Mouse (Mus musculus): ENCODE data around the gene Gtf2e1. TPM values are rescaled to one million over a fixed set of nuclear protein-coding genes. Genes with fewer than 3 reads are reported as not detected.
A peak's percentile ranks its signal among the peaks of the same experiment; 100 is the strongest.

Gene Gtf2e1
- 47.5 and 49.5 TPM in 2 replicates for polyA plus RNA-seq (2016; fragmentation: Nextera tagmentation; extraction: Ambion mirVana)

DNA sequence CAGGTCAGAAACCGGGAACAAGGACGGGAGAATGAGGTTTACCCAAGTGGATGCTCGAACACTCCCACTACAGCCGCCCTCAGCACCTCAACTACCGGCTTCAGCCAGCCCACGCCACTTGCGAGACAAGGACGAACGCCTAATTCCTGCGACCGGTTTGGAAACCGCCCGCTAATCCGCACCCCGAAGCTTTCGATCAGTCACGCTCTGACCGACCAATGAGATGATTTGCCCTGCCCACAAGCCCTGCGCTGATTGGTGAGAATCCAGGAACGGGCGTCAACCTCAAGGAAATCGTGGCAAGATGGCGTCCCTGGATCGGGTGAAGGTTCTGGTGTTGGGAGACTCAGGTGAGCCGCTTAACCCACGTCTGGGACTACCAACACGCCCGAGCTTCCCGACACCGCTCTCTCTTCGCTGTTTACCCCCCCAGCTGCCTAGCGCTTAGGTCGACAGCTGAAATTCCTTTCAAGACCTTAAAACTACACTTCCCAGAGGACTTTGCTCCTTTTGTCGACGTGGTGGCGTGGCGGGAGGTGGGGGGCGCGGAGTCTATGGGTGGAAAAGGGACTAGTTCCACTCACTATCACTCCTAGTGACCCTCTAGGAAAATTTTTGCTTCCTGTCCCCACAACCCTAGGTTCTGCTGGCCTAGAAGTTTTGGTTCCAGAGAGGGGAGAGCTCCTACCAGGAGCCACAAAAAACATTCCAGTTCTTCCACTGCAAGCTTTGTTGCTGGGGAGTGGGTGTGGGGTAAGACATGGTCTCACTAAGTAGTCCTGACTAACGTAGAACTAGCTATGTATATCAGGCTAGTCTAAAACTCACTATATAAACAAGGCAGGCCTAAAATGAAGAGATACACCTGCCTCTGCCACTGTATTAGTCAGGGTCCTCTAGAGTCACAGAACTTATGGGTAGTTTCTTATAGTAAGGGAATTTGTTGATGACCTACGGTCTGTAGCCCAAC is at the start of gene Gtf2e1, which contains the start of gene Rabl3:
TSS of gene Gtf2e1 (minus strand) at position 179 of the 970 bp plus-strand sequence.
TSS of gene Rabl3 (plus strand) at position 275 of the 970 bp plus-strand sequence.
- WGBS = 2% methylated on average over 41 of the region's 41 CpGs
- peaks cover 23% of the 10 kb centered on the region for H3K4me1 ChIP-seq (replicated peaks)
- DNase-seq (ENCODE audit: low spot score) = peak; percentile 96
- H3K27ac ChIP-seq = peak within 1 kb of the TSS; percentile 99
- H3K4me3 ChIP-seq = peak within 1 kb of the TSS; percentile 90
- H3K27me3 ChIP-seq (ENCODE audit: insufficient read depth, poor library complexity, severe bottlenecking) = no peaks in the 10 kb centered on the region
- H3K9me3 ChIP-seq = no peaks in the 10 kb centered on the region
- peaks cover 20% of the 10 kb centered on the region for H3K36me3 ChIP-seq

DNA sequence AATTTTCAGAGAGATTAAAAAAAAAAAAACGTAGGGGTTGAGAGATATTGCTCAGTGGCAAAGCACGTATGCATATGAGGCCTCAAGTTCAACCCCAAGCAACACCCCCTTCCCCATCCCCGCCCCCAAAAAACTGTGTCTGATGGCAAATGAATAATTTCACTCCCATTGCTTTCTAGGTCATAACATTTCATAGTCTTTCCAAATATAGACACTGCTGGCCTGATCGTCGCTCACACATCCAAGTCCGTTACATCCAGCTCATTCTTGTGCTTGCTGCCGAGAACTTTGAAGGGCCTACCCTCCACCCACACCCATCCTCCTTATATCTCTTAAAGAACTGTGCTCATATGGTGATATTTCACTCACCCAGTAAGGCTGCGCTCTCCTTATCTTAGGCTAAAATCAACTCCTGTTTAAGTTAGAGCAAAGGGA is 45.6 kb upstream of the Gtf2e1 start:
- peaks cover 49% of the 10 kb centered on the region for H3K4me1 ChIP-seq (replicated peaks)
- H3K9me3 ChIP-seq = no peaks in the 10 kb centered on the region
- 53% methylated on average over 8 of the region's 8 CpGs for WGBS
- no peaks in the 10 kb centered on the region for H3K36me3 ChIP-seq
- H3K4me3 ChIP-seq = peak overlapping the region; percentile 45; the same call in 1 of the 2 replicates
- DNase-seq (ENCODE audit: low spot score) = no peak
- H3K27me3 ChIP-seq (ENCODE audit: insufficient read depth, poor library complexity, severe bottlenecking) = no peaks in the 10 kb centered on the region
- H3K27ac ChIP-seq = peak overlapping the region; percentile 91

DNA sequence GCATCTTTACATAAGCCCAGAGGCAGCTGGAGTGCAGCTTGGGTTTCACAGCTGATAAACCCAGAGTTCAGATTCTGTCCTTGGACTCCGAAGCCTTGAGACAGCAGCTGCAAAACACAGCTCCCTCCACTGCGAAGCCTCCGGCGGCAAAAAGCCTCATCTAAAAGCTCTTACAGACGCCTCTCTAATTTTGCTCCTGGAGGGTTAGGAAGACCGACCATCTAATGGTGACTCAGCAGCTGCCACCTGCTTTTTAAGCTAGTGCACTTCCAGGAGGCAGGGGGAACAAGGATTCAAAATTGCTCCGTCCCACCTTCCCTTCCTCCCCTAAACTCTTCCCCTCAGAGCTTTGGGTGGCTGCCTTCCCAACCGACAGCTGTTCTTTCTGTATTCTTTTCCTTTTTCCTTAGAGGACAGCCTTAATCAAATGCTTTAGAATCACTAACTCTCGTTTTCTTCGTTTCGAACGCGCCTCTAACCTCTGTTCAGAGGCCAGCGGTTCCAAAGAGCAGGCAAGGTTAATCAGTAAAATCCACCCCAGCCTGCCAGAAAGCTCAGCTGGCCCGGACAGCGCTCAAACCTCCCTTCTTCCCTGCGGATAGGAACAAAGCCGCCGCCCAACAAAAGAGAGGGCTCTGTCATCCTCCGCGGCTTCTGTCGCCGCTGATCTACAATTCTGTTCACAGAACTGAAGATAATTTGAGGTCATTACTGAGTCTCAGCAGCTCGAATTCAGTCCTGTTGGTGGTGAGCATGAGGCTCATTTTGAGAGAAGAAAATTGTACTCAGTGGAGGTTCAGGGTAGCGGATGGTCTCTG is 44.8 kb upstream of the Gtf2e1 start:
- H3K36me3 ChIP-seq = no peaks in the 10 kb centered on the region
- peak overlapping the region; percentile 45 for H3K4me3 ChIP-seq
- H3K4me1 ChIP-seq (replicated peaks) = peaks cover 49% of the 10 kb centered on the region
- peak; percentile 86 for DNase-seq (ENCODE audit: low spot score)
- no peaks in the 10 kb centered on the region for H3K9me3 ChIP-seq
- WGBS = 3% methylated on average over 25 of the region's 25 CpGs
- no peaks in the 10 kb centered on the region for H3K27me3 ChIP-seq (ENCODE audit: insufficient read depth, poor library complexity, severe bottlenecking)
- H3K27ac ChIP-seq = peak overlapping the region; percentile 91

DNA sequence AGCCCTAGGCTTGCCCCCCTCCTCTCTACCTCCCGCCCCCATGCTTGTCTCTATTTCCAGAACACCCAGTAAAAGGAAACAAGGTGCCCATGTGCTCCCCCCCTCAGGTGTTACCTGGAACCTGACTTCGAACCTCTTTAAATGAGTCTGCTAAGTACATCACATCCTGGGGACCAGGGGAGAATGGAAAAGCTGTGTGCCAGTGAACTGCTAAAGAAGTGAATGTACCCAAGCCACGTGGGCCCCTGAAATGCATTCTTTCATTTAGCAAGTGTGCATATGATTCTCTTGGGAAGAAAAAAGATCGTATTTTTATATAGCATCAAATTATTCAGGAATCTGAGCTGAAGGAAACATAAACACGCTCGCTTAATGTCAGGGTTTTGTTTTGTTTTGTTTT is 44.2 kb upstream of the Gtf2e1 start:
- no peaks in the 10 kb centered on the region for H3K9me3 ChIP-seq
- no peak for DNase-seq (ENCODE audit: low spot score)
- 36% methylated on average over 6 of the region's 6 CpGs for WGBS
- no peaks in the 10 kb centered on the region for H3K27me3 ChIP-seq (ENCODE audit: insufficient read depth, poor library complexity, severe bottlenecking)
- peak overlapping the region; percentile 91 for H3K27ac ChIP-seq
- H3K4me3 ChIP-seq = peak overlapping the region; percentile 45
- peaks cover 49% of the 10 kb centered on the region for H3K4me1 ChIP-seq (replicated peaks)
- H3K36me3 ChIP-seq = no peaks in the 10 kb centered on the region

DNA sequence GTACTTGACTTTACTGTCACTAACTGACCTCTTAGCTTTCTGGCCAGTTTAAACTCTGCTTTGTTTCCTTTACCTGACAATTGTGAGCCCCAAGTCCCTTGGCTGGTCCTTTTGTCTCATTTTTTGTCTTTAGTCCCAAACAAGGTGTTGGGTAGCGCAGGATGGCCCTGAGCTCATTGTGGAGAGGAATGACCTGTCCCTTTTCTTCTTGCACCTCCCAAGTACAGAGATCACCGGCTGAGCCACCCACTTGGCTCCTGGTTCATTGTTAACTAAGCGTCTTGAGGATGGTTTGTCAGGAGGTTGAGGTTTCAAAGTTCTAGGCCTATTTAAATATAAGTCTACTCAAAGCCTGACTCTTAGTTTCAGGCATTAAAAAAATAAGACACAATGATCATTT is 43.7 kb upstream of the Gtf2e1 start:
- WGBS = 70% methylated on average over 3 of the region's 3 CpGs
- no peak for DNase-seq (ENCODE audit: low spot score)

DNA sequence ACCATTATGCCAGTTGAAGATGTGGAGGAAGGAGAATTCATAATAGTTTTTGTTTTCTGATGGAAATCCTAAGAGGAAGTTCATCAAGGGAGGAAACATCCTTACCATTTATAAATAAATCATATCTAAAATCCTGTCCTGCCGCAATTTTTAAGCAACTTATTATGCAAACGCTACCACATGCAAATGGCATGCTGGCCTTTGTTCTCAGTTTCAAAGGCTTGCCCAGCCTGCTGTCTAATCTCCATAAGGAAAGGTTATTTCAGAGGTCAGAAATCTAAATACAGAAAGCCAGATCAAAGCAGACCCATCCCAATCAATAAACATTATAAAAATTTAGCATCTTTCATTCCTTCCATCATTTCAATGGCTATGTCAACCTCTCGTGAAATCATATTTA is 42.3 kb upstream of the Gtf2e1 start:
- no peak overlapping the region for H3K4me3 ChIP-seq
- peak overlapping the region; percentile 91 for H3K27ac ChIP-seq
- 51% methylated on average over 3 of the region's 3 CpGs for WGBS
- no peaks in the 10 kb centered on the region for H3K36me3 ChIP-seq
- H3K9me3 ChIP-seq = no peaks in the 10 kb centered on the region
- DNase-seq (ENCODE audit: low spot score) = no peak
- no peaks in the 10 kb centered on the region for H3K27me3 ChIP-seq (ENCODE audit: insufficient read depth, poor library complexity, severe bottlenecking)
- H3K4me1 ChIP-seq (replicated peaks) = peaks cover 49% of the 10 kb centered on the region

More for the DNA sequence above, 43.7 kb upstream of the Gtf2e1 start:
- H3K27ac ChIP-seq = peak overlapping the region; percentile 91
- no peaks in the 10 kb centered on the region for H3K27me3 ChIP-seq (ENCODE audit: insufficient read depth, poor library complexity, severe bottlenecking)
- no peaks in the 10 kb centered on the region for H3K36me3 ChIP-seq
- H3K4me1 ChIP-seq (replicated peaks) = peaks cover 49% of the 10 kb centered on the region
- H3K4me3 ChIP-seq = no peak overlapping the region
- H3K9me3 ChIP-seq = no peaks in the 10 kb centered on the region

DNA sequence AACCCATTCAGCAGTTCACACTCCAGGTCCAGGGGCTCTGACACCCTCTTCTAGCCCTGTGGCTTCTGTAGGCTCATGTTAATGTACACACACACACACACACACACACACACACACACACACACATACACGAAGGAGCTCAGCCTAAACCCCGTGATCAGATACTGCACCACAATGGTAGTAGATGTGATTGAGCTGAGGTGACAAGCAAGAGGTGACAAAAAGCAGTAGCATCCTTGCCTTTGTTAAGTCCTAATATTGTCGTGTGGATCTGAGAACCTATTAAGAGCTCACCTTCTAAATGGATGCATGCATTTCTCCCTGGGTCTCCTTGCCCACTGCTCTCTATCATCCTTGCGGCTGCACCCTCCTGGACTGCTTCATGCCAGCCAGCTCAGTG is 41.1 kb upstream of the Gtf2e1 start:
- DNase-seq (ENCODE audit: low spot score) = no peak
- no peak overlapping the region for H3K4me3 ChIP-seq
- H3K36me3 ChIP-seq = no peaks in the 10 kb centered on the region
- H3K9me3 ChIP-seq = no peaks in the 10 kb centered on the region
- 92% methylated on average over 4 of the region's 4 CpGs for WGBS
- H3K27ac ChIP-seq = peak overlapping the region; percentile 59; the same call in 1 of the 2 replicates
- no peaks in the 10 kb centered on the region for H3K27me3 ChIP-seq (ENCODE audit: insufficient read depth, poor library complexity, severe bottlenecking)
- peaks cover 49% of the 10 kb centered on the region for H3K4me1 ChIP-seq (replicated peaks)

DNA sequence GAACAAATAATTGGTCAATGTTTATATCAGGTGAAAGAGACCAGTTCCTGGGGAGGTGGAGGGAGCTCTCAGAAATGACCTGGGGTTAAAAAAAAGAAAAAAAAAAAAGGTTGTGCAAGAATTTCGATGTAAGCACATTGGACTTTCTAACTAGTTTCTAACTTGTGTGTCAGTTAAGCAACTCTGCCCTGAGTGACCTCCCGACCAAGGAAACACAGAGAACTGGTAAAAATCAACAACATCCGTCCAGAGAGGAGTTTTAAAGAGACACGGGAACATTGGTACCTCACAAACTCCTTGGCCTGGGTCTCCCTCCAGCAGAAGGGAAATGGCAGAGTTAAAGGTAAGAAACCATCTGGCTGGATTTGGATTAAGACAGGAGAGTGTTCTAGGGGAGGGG is 40.4 kb upstream of the Gtf2e1 start, which contains the start of gene Hgd:
TSS of gene Hgd (plus strand) at position 160 of the 400 bp plus-strand sequence.
- Histone ChIP-seq H3K4me3 (no peak within 1 kb of the TSS), H3K4me1 (replicated peaks) (peaks cover 43% of the 10 kb centered on the region), H3K9me3 (no peaks in the 10 kb centered on the region), H3K36me3 (no peaks in the 10 kb centered on the region), H3K27me3 (ENCODE audit: insufficient read depth, poor library complexity, severe bottlenecking) (no peaks in the 10 kb centered on the region), H3K27ac (peak within 1 kb of the TSS; percentile 59; the same call in 1 of the 2 replicates)
- no peak for DNase-seq (ENCODE audit: low spot score)
- 76% methylated on average over 4 of the region's 4 CpGs for WGBS

DNA sequence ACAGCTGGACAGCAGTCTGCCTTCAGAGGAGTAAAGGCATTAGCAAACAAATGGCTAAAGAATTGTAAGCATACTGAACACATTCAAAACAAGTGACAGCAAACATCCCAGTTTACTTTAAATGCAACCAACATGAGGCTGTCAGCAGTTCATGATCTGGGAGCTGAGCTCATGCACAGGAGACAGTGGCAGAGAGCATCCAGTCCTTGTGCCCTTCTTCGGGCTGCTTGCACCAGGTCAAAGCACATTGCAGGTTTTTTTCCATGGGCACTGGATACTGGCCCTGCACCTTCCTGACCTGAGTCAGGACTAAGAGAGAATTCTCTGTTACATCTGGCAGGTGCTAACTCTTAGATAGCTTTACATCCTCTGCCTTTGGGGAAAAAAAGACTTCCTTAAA is 40.0 kb upstream of the Gtf2e1 start:
- Histone ChIP-seq H3K27me3 (ENCODE audit: insufficient read depth, poor library complexity, severe bottlenecking) (no peaks in the 10 kb centered on the region), H3K4me1 (replicated peaks) (peaks cover 39% of the 10 kb centered on the region), H3K27ac (no peak overlapping the region), H3K9me3 (no peaks in the 10 kb centered on the region), H3K4me3 (no peak overlapping the region), H3K36me3 (no peaks in the 10 kb centered on the region; the same call in 1 of the 2 replicates)
- no peak for DNase-seq (ENCODE audit: low spot score)
- WGBS = 84% methylated on average over 1 of the region's 1 CpGs

DNA sequence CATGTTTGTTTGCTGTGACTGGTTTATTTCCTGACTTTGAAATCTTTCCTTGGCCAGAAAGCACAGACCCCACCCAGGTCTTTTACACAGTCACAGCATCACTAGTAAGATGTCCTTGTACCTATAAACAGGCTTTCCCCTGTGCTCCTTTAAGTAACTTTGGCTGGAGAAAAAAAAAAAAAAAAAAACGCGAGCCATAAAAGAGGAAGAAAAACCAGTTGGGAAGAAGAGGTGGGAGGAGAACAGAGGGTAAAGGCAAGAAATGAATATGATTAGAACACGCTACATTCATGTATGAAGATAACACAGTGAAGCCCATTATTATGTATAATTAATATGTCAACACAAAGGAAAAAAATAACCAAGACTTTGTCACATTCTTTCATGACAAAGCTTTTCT is 35.7 kb upstream of the Gtf2e1 start:
- no peak overlapping the region for H3K27ac ChIP-seq
- WGBS = 81% methylated on average over 3 of the region's 3 CpGs
- H3K36me3 ChIP-seq = peaks cover 26% of the 10 kb centered on the region
- no peaks in the 10 kb centered on the region for H3K27me3 ChIP-seq (ENCODE audit: insufficient read depth, poor library complexity, severe bottlenecking)
- H3K9me3 ChIP-seq = peaks cover 8% of the 10 kb centered on the region
- DNase-seq (ENCODE audit: low spot score) = no peak
- H3K4me3 ChIP-seq = no peak overlapping the region
- peaks cover 4% of the 10 kb centered on the region; the same call in 1 of the 2 replicates for H3K4me1 ChIP-seq (replicated peaks)

DNA sequence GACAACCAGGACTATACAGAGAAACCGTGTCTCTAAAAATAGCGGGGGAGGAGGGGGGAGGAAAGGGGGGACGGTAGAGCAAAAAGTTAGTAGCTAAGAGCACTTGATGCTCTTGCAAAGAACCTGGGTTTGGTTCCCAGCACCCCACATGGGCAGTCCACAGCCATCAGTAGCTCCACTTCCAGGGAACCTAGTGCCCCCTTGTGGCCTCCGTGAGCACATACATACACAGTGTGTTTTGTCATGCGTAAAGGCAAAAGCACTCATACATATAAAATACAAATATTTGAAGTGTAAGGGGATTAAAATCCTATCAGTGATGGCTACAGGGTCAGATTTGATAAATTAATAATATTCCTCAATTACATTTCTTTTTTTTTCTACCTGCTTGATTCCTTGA is 33.5 kb upstream of the Gtf2e1 start:
- Histone ChIP-seq H3K4me3 (no peak overlapping the region), H3K27me3 (ENCODE audit: insufficient read depth, poor library complexity, severe bottlenecking) (no peaks in the 10 kb centered on the region), H3K9me3 (peaks cover 8% of the 10 kb centered on the region), H3K4me1 (replicated peaks) (peaks cover 4% of the 10 kb centered on the region; the same call in 1 of the 2 replicates), H3K36me3 (peaks cover 29% of the 10 kb centered on the region), H3K27ac (no peak overlapping the region)
- no peak for DNase-seq (ENCODE audit: low spot score)
- 91% methylated on average over 5 of the region's 5 CpGs for WGBS

DNA sequence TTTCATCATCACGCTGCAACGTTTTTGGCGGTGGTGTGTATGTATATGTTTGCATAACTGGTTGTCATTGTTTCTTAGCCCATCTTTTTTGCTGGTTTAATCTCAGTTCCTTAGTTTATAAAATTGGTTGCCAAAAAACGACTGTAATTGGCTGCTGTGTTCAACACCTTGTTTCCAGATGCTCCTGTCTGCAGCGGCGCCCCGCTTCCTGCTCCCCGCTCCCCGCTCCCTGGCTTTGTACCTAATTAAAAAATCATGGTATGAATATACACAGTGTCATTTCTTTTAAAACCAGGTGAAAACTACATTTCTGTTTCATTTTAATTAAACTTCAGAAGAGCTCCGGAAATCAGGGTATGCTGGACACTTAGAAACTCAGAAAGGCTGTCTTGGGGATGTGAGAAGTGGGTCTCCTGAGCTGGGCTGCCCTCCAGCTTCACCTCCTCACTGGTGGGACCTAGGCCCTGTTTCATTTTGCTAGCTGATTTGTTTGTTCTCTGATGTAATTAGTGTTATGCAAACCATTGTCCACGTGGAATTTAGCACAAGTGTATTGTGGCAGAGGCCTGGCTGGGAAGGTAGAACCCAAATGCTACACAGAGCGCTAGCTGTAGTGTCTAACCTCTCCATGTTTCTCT is 32.6 kb upstream of the Gtf2e1 start:
- Histone ChIP-seq H3K36me3 (peaks cover 29% of the 10 kb centered on the region), H3K4me3 (no peak overlapping the region), H3K27ac (no peak overlapping the region), H3K27me3 (ENCODE audit: insufficient read depth, poor library complexity, severe bottlenecking) (no peaks in the 10 kb centered on the region), H3K4me1 (replicated peaks) (peaks cover 4% of the 10 kb centered on the region; the same call in 1 of the 2 replicates), H3K9me3 (peaks cover 8% of the 10 kb centered on the region)
- 91% methylated on average over 12 of the region's 12 CpGs for WGBS
- DNase-seq (ENCODE audit: low spot score) = no peak

Measured in hindbrain, embryonic 10.5 days (tissue).